Mouse (Mus musculus) cortical plate, adult 2 months (tissue): Measurements from ENCODE around the gene Nedd9. TPM values are rescaled to one million over a fixed set of nuclear protein-coding genes. Genes with fewer than 3 reads are reported as not detected.

Experiments used
- H3K27ac ChIP-seq: fragments of 200-500 bp; 2 replicates; pipeline ENCODE4 v1.5.1; 2012; ENCODE audit warnings: low read length, control low read depth, inconsistent platforms; ENCODE audit not compliant: insufficient read depth
- H3K4me1 ChIP-seq: fragments of 200-500 bp; 2 replicates; pipeline ENCODE4 v1.6.1; 2011; ENCODE audit warnings: low read length; ENCODE audit not compliant: control insufficient read depth, insufficient read depth
- H3K4me3 ChIP-seq: fragments of 200-500 bp; 2 replicates; pipeline ENCODE4 v1.5.1; 2011; ENCODE audit warnings: mild to moderate bottlenecking, low read length, control low read depth; ENCODE audit not compliant: insufficient read depth
- CTCF ChIP-seq: fragments of 200-500 bp; IDR thresholded peaks from 2 replicates; pipeline ENCODE4 v1.5.1; 2011; ENCODE audit warnings: mild to moderate bottlenecking, control low read depth, low read length; ENCODE audit not compliant: insufficient read depth; ENCODE audit errors: extremely low read depth
- POLR2A ChIP-seq: fragments of 200-500 bp; IDR thresholded peaks from 2 replicates; pipeline ENCODE4 v1.6.1; 2011; ENCODE audit warnings: mild to moderate bottlenecking, low read length, control low read depth; ENCODE audit not compliant: insufficient read depth; ENCODE audit errors: extremely low read depth
- polyA plus RNA-seq: library from polyadenylated mRNA; depleted of rRNA; stranded (reverse); fragments of >200 nt; gene quantifications from 2 replicates; pipeline ENCODE4 v1.2.3, GENCODE M21; 2012

Gene Nedd9
- polyA plus RNA-seq, 1 experiment = 4.5 TPM

DNA sequence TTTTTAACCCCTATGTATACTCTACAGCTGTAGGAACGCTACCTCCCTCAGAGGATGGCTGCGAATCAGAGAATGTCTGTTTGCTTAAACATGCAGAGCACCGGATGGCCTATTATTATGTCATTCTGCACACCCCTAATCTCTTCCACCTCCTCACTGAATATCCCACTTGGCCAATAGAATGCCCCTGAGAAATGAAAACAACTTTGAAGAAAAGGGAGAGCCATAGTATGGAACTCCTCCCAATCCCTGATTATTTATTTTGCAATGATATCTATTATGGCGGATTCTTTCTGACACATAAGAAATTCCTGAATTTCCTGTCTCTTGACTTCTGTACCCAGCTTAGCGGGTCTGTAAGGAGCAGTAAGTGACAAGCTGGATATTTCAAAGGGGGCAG is 12.8 kb downstream of the Nedd9 start:
- Histone ChIP-seq H3K27ac (no peak overlapping the region), H3K4me3 (no peak overlapping the region), H3K4me1 (no peaks in the 10 kb centered on the region)
- no peak for TF ChIP-seq CTCF
- no peak for TF ChIP-seq POLR2A

DNA sequence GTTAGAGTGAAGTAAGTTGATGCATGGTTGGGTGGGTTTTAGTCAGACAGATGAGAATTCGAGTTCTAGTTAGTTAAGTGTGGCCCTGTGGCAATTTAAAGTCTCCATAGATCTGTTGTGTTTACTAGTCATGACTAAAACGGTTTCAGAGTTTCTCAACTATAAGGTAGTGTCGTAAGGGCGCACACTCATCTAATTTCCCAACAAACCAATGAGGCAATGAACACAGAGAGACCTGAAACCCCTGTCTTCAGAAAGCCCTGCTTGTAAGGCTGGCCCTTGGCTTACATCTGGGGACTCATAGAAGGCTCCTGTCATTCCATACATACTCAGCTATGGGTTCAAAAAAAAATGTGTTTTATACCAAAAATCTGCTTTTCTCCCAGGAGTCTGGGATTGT is 13.7 kb downstream of the Nedd9 start:
- Histone ChIP-seq H3K4me1 (no peaks in the 10 kb centered on the region), H3K27ac (no peak overlapping the region), H3K4me3 (no peak overlapping the region)
- no peak for TF ChIP-seq POLR2A
- no peak for TF ChIP-seq CTCF

DNA sequence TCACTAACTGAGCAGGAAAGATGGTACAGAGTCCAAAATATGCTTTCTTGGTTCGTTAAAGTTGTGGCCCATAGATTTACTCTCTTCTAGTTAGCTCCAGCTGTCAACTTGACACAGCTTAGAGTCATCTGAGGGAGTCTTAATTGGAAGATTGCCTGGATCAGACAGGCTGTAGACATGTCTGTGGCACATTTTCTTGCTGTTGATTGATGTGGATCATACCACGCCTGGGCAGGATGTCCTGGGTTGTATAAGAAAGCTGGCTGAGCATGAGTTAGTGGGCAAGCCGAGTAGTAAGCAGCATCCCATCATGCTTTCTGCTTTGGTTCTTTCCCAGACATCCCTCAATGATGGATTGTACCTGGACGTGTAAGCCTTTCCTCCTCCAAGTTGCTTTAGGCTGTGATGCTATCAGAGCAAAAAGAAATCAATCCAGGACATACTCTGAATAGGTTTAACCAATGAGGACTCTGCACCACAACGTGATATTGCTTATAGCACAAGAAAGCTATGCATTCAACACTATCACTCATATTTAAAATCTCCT is 14.2 kb downstream of the Nedd9 start:
- TF ChIP-seq CTCF = no peak
- TF ChIP-seq POLR2A = no peak
- no peak overlapping the region for H3K27ac ChIP-seq
- H3K4me3 ChIP-seq = no peak overlapping the region
- no peaks in the 10 kb centered on the region for H3K4me1 ChIP-seq

DNA sequence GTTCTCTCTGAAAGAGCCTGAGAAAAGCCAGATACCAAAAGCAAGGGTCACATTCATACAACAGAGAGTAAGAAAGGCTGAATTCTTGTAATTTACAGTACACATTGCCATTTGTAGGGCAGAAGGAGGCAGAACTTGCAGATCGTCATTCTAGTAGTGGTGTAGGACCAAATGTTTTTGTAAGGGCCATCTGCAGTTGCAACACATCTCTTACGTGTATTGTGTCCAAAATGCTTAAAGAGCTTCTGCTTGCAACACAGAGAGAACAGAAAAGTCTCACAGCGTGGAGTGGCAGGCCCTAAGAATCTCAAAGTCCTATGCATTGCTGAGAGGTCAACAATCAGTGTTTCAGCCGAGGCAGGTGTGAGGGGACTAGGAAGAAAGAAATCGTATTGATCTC is 18.9 kb downstream of the Nedd9 start:
- Histone ChIP-seq H3K4me1 (no peaks in the 10 kb centered on the region), H3K4me3 (no peak overlapping the region), H3K27ac (no peak overlapping the region)
- TF ChIP-seq POLR2A (no peak), CTCF (no peak)

DNA sequence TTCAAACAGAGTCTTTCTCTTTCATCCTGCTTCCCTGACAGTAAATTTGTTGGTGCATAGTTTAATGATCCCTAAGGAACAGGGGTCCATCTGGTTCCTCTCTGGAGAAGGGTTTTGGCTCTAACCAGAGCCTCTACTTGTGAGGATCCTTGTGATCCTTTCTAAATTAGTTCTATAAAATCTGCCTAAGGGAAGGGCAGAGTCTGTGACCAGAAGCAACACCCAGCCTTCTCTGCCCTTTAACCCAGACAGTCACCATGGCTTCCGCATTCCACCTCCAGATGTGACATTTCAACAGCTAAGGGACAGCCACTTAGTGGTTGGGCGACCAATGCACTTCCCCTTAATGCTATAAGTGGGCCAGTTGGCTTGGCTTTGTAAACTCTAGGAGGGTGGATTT is 20.1 kb downstream of the Nedd9 start:
- no peaks in the 10 kb centered on the region for H3K4me1 ChIP-seq
- peak overlapping the region; percentile 98 for H3K27ac ChIP-seq
- H3K4me3 ChIP-seq = no peak overlapping the region
- TF ChIP-seq CTCF (no peak), POLR2A (no peak)

DNA sequence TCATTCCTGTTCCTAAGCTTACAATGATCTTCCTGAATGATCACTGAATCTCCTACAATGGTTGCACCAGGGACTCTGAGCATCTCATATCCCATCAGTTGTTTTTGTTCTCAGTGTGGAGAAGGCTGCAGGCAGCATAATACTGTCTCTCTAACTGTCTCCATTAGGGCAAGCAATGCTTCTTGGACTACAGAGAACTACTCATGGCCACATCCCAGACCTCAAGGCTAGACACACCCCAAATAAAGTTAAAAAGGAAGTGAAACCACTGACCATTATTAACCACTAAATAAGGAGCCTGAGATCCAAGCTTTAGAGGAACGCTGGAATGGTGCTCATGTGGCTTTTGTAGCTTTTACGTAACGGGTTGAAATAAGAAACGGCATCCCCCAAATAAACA is 20.5 kb downstream of the Nedd9 start:
- H3K27ac ChIP-seq = peak overlapping the region; percentile 98
- TF ChIP-seq POLR2A (no peak), CTCF (no peak)
- H3K4me1 ChIP-seq = no peaks in the 10 kb centered on the region
- H3K4me3 ChIP-seq = no peak overlapping the region

DNA sequence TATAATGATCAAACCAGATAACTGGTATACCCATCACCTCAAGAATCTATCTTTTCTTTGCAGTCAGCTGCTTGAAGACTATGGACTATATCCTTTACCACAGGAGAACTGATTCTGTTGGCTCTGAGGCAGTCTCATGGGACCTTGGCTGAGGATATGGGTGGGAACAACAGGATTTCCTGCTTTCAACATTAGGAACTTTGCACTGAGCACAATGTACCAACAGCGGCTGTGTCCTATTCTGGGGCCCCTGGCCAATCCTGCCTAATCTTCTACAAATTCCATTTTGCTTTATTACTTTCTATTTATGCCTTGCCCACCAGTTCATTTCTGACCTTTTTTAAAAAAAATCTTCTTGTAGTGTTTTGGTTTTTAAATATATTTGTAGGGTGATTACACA is 21.0 kb downstream of the Nedd9 start:
- no peak for TF ChIP-seq CTCF
- no peak for TF ChIP-seq POLR2A
- Histone ChIP-seq H3K4me1 (0 out of 2 replicates have a peak, but pooled peaks cover under 1% of the 10 kb centered on the region), H3K27ac (no peak overlapping the region; the same call in 1 of the 2 replicates)

DNA sequence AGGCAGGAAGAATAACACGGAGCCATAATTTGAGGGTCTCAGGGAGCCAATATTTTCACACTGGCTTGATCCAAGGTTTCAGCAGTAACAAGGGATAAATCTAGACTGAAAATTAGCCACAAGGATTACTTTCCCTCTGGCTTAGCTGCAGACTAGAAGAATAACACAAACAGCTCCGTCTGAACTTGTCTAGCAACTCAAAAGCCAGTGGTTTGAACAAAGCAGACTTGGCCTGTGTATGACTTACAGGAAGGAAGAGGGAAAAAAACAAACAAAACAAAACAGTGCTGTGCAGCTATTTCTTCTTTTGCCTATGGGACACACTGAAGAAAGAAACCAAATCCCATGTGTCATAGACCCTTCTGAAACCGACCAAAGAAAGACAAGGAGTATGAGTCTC is 25.7 kb downstream of the Nedd9 start:
- TF ChIP-seq CTCF (no peak), POLR2A (no peak)
- Histone ChIP-seq H3K27ac (0 out of 2 replicates have a peak overlapping the region, but pooled peaks have one; percentile 77), H3K4me1 (0 out of 2 replicates have a peak, but pooled peaks cover 2% of the 10 kb centered on the region), H3K4me3 (no peak overlapping the region)

More for the DNA sequence above, 21.0 kb downstream of the Nedd9 start:
- H3K4me3 ChIP-seq = no peak overlapping the region

DNA sequence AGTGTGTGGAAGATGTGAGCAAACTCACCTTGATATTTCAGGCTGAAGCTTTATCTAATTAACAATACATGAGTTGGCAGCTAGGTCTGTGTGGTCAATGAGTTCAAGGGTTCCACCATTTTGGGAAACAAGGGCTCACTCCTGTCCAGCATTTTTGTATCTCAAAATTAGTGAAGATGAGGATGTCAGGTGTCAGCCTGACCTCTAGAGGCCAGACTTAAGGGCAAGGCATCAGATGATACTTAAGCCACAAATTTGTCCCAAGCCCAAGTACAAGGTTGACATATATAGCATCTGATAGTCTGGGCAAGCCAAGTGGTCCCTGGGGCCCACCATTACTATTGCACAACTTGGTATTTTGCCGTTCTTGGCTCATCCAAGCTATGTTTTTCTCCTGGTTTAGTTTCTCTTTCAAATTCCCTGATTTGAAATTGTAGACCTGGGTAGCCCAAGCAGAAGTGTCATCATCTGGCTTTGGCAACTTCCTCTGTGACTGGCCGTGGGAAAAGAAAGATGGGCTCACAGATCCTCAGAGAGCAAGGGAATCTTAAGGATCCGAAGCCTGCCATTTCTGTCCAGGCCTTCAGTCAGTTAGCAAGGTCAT is 27.4 kb downstream of the Nedd9 start:
- no peak overlapping the region for H3K4me3 ChIP-seq
- 0 out of 2 replicates have a peak, but pooled peaks cover 2% of the 10 kb centered on the region for H3K4me1 ChIP-seq
- TF ChIP-seq POLR2A (no peak), CTCF (no peak; the same call in 1 of the 2 replicates)
- H3K27ac ChIP-seq = no peak overlapping the region

DNA sequence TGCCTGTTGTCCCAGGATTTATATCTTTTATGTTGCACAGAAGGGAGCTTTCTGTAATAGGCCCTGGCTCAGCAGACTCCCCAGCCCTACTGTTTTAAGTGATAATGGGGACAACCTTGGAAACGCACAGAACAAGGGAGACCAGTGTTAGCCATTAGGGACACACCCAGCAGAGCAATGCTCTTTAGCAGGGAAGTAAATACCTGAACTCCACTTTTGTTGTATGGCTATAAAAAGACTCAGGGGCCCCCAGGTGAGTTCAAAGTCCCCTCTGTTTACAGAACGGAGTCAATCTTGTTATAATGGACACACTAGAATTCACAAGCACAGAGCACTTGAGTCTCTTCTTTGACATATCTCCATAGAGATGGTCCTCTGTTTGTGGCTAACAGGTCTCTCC is 28.5 kb downstream of the Nedd9 start:
- H3K4me1 ChIP-seq = 0 out of 2 replicates have a peak, but pooled peaks cover 2% of the 10 kb centered on the region
- no peak for TF ChIP-seq CTCF
- no peak for TF ChIP-seq POLR2A

More for the DNA sequence above, 28.5 kb downstream of the Nedd9 start:
- no peak overlapping the region for H3K27ac ChIP-seq
- H3K4me3 ChIP-seq = no peak overlapping the region
